Mouse (Mus musculus): Measurements from ENCODE around the gene Mgst1. TPM values are rescaled to one million over a fixed set of nuclear protein-coding genes. Genes with fewer than 3 reads are reported as not detected.

Gene Mgst1
- polyA plus RNA-seq, 1 experiment from 2014 or later = 91.8 TPM

GRCm38 (mm10) chr6:138142604-138143003 lies 2.5 kb downstream of the Mgst1 start:
- WGBS = 93% methylated on average over 7 of the region's 7 CpGs
- Histone ChIP-seq H3K27me3 (no peaks in the 10 kb centered on the region), H3K4me1 (peaks cover 8% of the 10 kb centered on the region; the same call in 1 of the 2 replicates), H3K9ac (no peak overlapping the region), H3K9me3 (replicated peaks) (no peaks in the 10 kb centered on the region), H3K36me3 (no peaks in the 10 kb centered on the region), H3K4me2 (replicated peaks) (no peak overlapping the region), H3K4me3 (no peak overlapping the region), H3K27ac (no peak overlapping the region)
- ATAC-seq (ENCODE audit: low FRiP score) = no peak

- H3K4me2 ChIP-seq (replicated peaks) = no peak overlapping the region
Observed at GRCm38 (mm10) chr6:138143450-138143849, 3.3 kb downstream of the Mgst1 start.

GRCm38 (mm10) chr6:138153111-138153510 lies 13.0 kb downstream of the Mgst1 start:
- 29% methylated on average over 5 of the region's 5 CpGs for WGBS
- Histone ChIP-seq H3K9me3 (replicated peaks) (0 out of 2 replicates have a peak, but pooled peaks cover 5% of the 10 kb centered on the region), H3K4me1 (no peaks in the 10 kb centered on the region), H3K4me3 (no peak overlapping the region), H3K27ac (no peak overlapping the region), H3K27me3 (no peaks in the 10 kb centered on the region), H3K36me3 (no peaks in the 10 kb centered on the region; the same call in 1 of the 2 replicates), H3K9ac (no peak overlapping the region), H3K4me2 (replicated peaks) (no peak overlapping the region)
- no peak for ATAC-seq (ENCODE audit: low FRiP score)

More at GRCm38 (mm10) chr6:138143450-138143849, 3.3 kb downstream of the Mgst1 start:
- H3K4me1 ChIP-seq = peaks cover 8% of the 10 kb centered on the region; the same call in 1 of the 2 replicates
- no peak overlapping the region for H3K27ac ChIP-seq
- no peaks in the 10 kb centered on the region for H3K27me3 ChIP-seq
- no peak overlapping the region for H3K9ac ChIP-seq
- 94% methylated on average over 3 of the region's 3 CpGs for WGBS
- ATAC-seq (ENCODE audit: low FRiP score) = no peak
- H3K36me3 ChIP-seq = no peaks in the 10 kb centered on the region
- H3K4me3 ChIP-seq = no peak overlapping the region
- no peaks in the 10 kb centered on the region for H3K9me3 ChIP-seq (replicated peaks)

- 87% methylated on average over 7 of the region's 7 CpGs for WGBS
Observed at GRCm38 (mm10) chr6:138163920-138164319, 23.8 kb downstream of the Mgst1 start.

GRCm38 (mm10) chr6:138171480-138172224 lies 31.5 kb downstream of the Mgst1 start:
- Histone ChIP-seq H3K9ac (no peak overlapping the region), H3K4me2 (replicated peaks) (no peak overlapping the region), H3K4me3 (no peak overlapping the region), H3K36me3 (no peaks in the 10 kb centered on the region), H3K27ac (no peak overlapping the region), H3K27me3 (no peaks in the 10 kb centered on the region), H3K4me1 (no peaks in the 10 kb centered on the region), H3K9me3 (replicated peaks) (no peaks in the 10 kb centered on the region)
- peak; percentile 68 for ATAC-seq (ENCODE audit: low FRiP score)
- WGBS = 74% methylated on average over 15 of the region's 15 CpGs

More at GRCm38 (mm10) chr6:138163920-138164319, 23.8 kb downstream of the Mgst1 start:
- H3K27me3 ChIP-seq = no peaks in the 10 kb centered on the region
- H3K4me2 ChIP-seq (replicated peaks) = no peak overlapping the region
- no peak overlapping the region for H3K27ac ChIP-seq
- no peak for ATAC-seq (ENCODE audit: low FRiP score)
- no peaks in the 10 kb centered on the region for H3K9me3 ChIP-seq (replicated peaks)
- no peaks in the 10 kb centered on the region for H3K36me3 ChIP-seq
- H3K9ac ChIP-seq = no peak overlapping the region
- no peaks in the 10 kb centered on the region for H3K4me1 ChIP-seq
- no peak overlapping the region for H3K4me3 ChIP-seq

Other genes with a start within 250 kb of the Mgst1 start
- 0.52 TPM in 1 of 2 replicates, not detected in the other for gene Slc15a5, start 60.4 kb upstream of the Mgst1 start, polyA plus RNA-seq (2016; fragmentation: Nextera tagmentation; extraction: Ambion mirVana)

Data from hindbrain, embryonic 12.5 days (tissue).